Mouse (Mus musculus) heart, embryonic 13.5 days (tissue): Measurements from ENCODE around the gene Slc38a4. TPM values are rescaled to one million over a fixed set of nuclear protein-coding genes. Genes with fewer than 3 reads are reported as not detected.

ENCODE experiments used
- polyA plus RNA-seq: library from polyadenylated mRNA; unstranded; fragments of >200 nt; fragmentation: Nextera tagmentation; extraction: Ambion mirVana; gene quantifications from 2 replicates; pipeline ENCODE4 v1.2.1, GENCODE M21; 2015

Gene Slc38a4
- polyA plus RNA-seq, 1 experiment from 2014 or later: 110 TPM

Other genes starting within 250 kb of the Slc38a4 start
- gene Pced1b, start 191.2 kb upstream of the Slc38a4 start, polyA plus RNA-seq: 1.6 and 2.5 TPM in 2 replicates
- 2.5 and 3.2 TPM in 2 replicates for gene Amigo2, start 191.3 kb upstream of the Slc38a4 start, polyA plus RNA-seq